Mouse (Mus musculus) gastrocnemius, postnatal 36 days (tissue): ENCODE data around the gene Tnp2. TPM values are rescaled to one million over a fixed set of nuclear protein-coding genes. Genes with fewer than 3 reads are reported as not detected.
A peak's percentile ranks its signal among the peaks of the same experiment; 100 is the strongest.
"Not testable (repeated sequence)": the region's sequence is repeated elsewhere in the genome, so short reads cannot be mapped to it uniquely, and the experiment has no call there.

Source experiments
- DNase-seq, 2 experiments: peaks; one replicate each; pipeline ENCODE4 v3.0.0; 2022
- intact Hi-C: fragments of 180-260 bp; cut with DNase I; formaldehyde crosslinking; loops from one replicate; pipeline ENCODE4 v1.15.1; 2025
- long read RNA-seq, 2 experiments: library from polyadenylated mRNA; stranded (forward); transcript quantifications; one replicate each; pipeline ENCODE4 v2.0.0; 2021
- total RNA-seq, 2 experiments: library from RNA; stranded (reverse); gene quantifications; 2 replicates each; pipeline ENCODE4 v1.2.3; 2021

Gene Tnp2
- under 1 TPM in 1 of 2 experiments, not detected in 1; 0.52 TPM for total RNA-seq
- long read RNA-seq, experiment 1, partial matches to known transcripts, result 1 of 2 reads
- long read RNA-seq, experiment 1, other reads (novel, unspliced or antisense), result 0 of 2 reads
- long read RNA-seq, experiment 2, partial matches to known transcripts, result 1 of 1 reads
- long read RNA-seq, experiment 2, other reads (novel, unspliced or antisense), result 0 of 1 reads

GRCm38 (mm10) chr16:10788271-10788670 is at the start of gene Tnp2:
Tnp2 (minus strand) TSS chr16:10788660.
- DNase-seq, result no peak
- intact Hi-C loops, result loop anchor here (5.0 kb wide), 1 partner anchor 44 kb away; no protein-coding TSS in a partner anchor

GRCm38 (mm10) chr16:10837903-10838302 is 49.4 kb upstream of the Tnp2 start:
- intact Hi-C loops, result no loop called here
- no peak for DNase-seq

- DNase-seq, result no peak
- intact Hi-C loops, result no loop called here
These were observed 48.8 kb upstream of the Tnp2 start for GRCm38 (mm10) chr16:10837250-10837649.

- no peak for DNase-seq
- intact Hi-C loops, result no loop called here
These were observed 47.9 kb upstream of the Tnp2 start for GRCm38 (mm10) chr16:10836388-10836787.

GRCm38 (mm10) chr16:10834911-10835587 is 46.6 kb upstream of the Tnp2 start, which contains the start of gene Rmi2:
Rmi2 (plus strand) TSS chr16:10835059.
- peak; percentile 70 to 80 for DNase-seq
- intact Hi-C loops, result loop anchor here (5.0 kb wide), 1 partner anchor 48 kb away; the partner anchor contains the start of genes Socs1 and Tnp2

GRCm38 (mm10) chr16:10834542-10834910 is 46.1 kb upstream of the Tnp2 start:
- intact Hi-C loops, result loop anchor here (5.0 kb wide), 1 partner anchor 47 kb away; the partner anchor contains the start of genes Socs1 and Tnp2

GRCm38 (mm10) chr16:10828461-10828805 is 40.0 kb upstream of the Tnp2 start:
- intact Hi-C loops, result no loop called here
- DNase-seq, result no peak

More at GRCm38 (mm10) chr16:10834542-10834910, 46.1 kb upstream of the Tnp2 start:
- no peak for DNase-seq

- intact Hi-C loops, result no loop called here
- no peak for DNase-seq
These were observed 39.5 kb upstream of the Tnp2 start for GRCm38 (mm10) chr16:10827766-10828460.

- intact Hi-C loops, result no loop called here
- DNase-seq, result no peak
These were observed 38.8 kb upstream of the Tnp2 start for GRCm38 (mm10) chr16:10827269-10827668.

- DNase-seq, result no peak
- intact Hi-C loops, result no loop called here
These were observed 37.4 kb upstream of the Tnp2 start for GRCm38 (mm10) chr16:10825840-10826239.

GRCm38 (mm10) chr16:10824536-10824935 is 36.1 kb upstream of the Tnp2 start:
- intact Hi-C loops, result no loop called here

GRCm38 (mm10) chr16:10821387-10821786 is 32.9 kb upstream of the Tnp2 start:
- intact Hi-C loops, result no loop called here
- no peak for DNase-seq

More at GRCm38 (mm10) chr16:10824536-10824935, 36.1 kb upstream of the Tnp2 start:
- no peak for DNase-seq

GRCm38 (mm10) chr16:10819966-10820365 is 31.5 kb upstream of the Tnp2 start:
- intact Hi-C loops, result no loop called here
- DNase-seq, result no peak

GRCm38 (mm10) chr16:10818579-10819135 is 30.2 kb upstream of the Tnp2 start:
- no peak for DNase-seq

GRCm38 (mm10) chr16:10814864-10815263 is 26.4 kb upstream of the Tnp2 start:
- DNase-seq, result no peak
- intact Hi-C loops, result no loop called here

More at GRCm38 (mm10) chr16:10818579-10819135, 30.2 kb upstream of the Tnp2 start:
- intact Hi-C loops, result no loop called here

GRCm38 (mm10) chr16:10813726-10814125 is 25.3 kb upstream of the Tnp2 start:
- intact Hi-C loops, result no loop called here
- no peak for DNase-seq

GRCm38 (mm10) chr16:10812865-10813371 is 24.5 kb upstream of the Tnp2 start, which contains the start of gene Gm11172:
Gm11172 (plus strand) TSS chr16:10812915.
- intact Hi-C loops, result no loop called here
- DNase-seq, result no peak

- intact Hi-C loops, result no loop called here
- no peak for DNase-seq
These were observed 21.9 kb upstream of the Tnp2 start for GRCm38 (mm10) chr16:10810376-10810775.

GRCm38 (mm10) chr16:10805789-10806527 is 17.5 kb upstream of the Tnp2 start, which contains the start of gene Prm1:
Prm1 (minus strand) TSS chr16:10805839.
- no peak for DNase-seq
- intact Hi-C loops, result no loop called here

- DNase-seq, intact Hi-C loops: not testable (repeated sequence)
These were observed 14.0 kb upstream of the Tnp2 start for GRCm38 (mm10) chr16:10802420-10802819.
